Mouse (Mus musculus) erythroblast, adult 5-6 weeks (primary cell): Measurements from ENCODE around the gene Auts2. TPM values are rescaled to one million over a fixed set of nuclear protein-coding genes. Genes with fewer than 3 reads are reported as not detected.

ENCODE experiments used
- ATAC-seq: replicated peaks from 2 replicates; pipeline ENCODE4 v1.8.0; 2016; ENCODE audit warnings: moderate number of reproducible peaks, mild to moderate bottlenecking, moderate TSS enrichment, inconsistent platforms; ENCODE audit not compliant: poor library complexity, low FRiP score, severe bottlenecking
- total RNA-seq, 2 experiments: library from RNA; stranded (forward) in 1 of 2; stranded (reverse) in 1 of 2; fragments of 150-400 nt in 1 of 2; fragments of 200-764, 138-1000 nt in 1 of 2; gene quantifications; 2 replicates each; pipeline versions ENCODE4 v1.2.3 to v1.2.4; 2015 to 2017; ENCODE audit warnings: low replicate concordance in 2 of 2

Auts2 gene
- total RNA-seq, 2 experiments from 2014 or later: 0.34 to 1.2 TPM

DNA sequence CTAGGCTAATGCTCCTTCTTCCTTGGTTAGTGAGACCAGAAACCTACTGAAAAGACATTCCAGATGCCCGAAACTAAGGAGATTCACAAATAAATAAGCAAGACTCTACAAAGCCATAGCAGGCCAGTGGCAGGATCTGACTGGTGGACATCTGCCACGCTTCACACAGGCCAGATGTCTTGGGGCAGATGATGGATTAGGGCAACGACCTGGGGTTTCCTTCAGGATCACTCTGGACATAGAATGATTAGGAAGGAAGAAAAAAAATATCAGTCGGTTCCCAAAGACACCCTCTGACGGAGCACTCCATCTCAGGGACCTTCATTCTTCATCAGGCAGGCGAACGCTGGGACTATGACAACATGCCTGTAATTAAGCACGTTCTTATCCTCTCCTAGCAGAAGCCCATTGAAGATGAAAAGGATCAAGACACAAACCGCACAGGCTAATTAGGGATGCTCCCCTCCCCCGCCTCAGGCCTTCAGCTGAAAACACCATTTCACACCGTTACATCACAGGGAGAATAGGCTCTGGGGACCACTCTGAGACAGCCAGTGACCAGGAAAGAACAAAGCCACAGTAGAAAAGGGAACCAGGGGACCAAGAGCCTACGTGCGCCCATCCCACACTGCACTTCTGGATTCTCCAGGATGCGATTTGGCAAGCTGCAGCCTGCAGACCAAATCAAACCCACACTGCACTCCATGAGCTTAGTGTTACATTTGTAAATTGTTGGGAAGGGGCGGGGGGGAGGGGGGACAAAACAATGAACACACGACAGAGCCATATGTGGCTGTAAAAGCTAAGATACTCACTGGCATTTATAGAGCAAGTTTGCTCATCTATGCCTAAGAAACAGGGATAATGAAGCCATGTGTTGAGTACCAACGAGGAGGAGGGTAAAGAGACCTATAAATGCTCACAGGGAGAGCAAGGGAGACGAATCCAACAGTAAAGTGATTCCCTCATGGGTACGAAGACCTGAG is 710.0 kb downstream of the Auts2 start:
- ATAC-seq: no peak

GRCm38 (mm10) chr5:131830111-131830510 is 713.0 kb downstream of the Auts2 start:
- ATAC-seq: no peak

DNA sequence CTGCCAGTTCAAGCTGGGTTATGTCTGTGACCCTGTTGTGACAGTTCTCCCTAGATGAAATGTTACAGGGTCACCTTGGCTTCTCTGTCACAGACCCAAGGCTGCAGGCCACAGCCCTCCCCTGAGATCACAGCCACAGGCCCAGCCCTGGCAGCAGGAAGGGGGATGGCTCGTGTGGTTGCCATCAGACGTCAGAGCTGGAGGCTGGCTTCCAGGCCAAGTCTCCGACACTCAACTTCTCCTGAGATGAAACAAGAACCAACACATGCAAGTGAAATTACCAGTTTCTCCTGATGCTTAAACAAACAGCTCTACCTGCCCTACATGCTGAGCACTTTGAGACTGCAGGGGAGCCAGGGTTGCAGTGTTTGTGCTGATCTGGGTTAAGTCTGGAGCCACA is 713.9 kb downstream of the Auts2 start:
- ATAC-seq: no peak

- no peak for ATAC-seq
Measured at GRCm38 (mm10) chr5:131828607-131829006, 714.5 kb downstream of the Auts2 start.

- ATAC-seq: no peak
Measured at GRCm38 (mm10) chr5:131826362-131827261, 716.5 kb downstream of the Auts2 start.

GRCm38 (mm10) chr5:131825421-131825820 is 717.7 kb downstream of the Auts2 start:
- no peak for ATAC-seq

DNA sequence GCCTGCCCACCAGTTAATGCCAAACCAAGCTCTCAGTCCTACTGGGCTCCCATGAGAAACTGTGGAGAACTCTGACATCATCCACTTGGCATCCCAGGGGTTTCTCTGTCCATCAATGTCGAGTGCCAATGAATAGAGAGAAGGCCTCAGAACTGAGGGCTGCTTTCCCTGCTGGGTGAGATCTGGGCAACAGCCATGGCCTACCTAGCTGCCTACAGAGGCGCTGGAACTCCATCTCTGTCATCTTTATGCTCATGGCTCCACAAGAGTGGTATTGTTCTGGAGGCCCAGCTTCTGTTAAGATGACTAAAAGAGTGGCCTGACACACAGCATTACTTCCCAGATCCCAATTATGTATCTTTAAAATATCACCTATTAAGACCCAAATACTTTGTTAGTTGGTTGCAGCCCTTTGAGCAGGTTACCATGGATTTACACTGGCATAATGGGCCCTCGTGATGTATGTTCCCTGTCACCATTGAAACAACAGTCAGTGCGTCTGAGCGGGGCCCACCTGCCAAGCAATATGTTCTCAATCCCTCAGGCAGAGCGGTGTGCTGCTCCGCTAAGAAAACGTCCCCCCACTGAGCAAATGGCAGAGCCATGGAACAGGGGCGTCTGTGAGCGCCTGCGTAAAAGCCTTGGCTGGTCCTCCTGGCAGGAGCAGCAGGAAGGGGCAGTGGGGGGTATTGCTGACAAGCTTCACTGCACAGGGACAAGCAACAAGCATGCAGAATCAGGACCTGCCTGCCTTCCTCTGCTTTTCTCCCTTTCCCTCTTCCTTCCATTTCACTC is 718.8 kb downstream of the Auts2 start:
- no peak for ATAC-seq

- ATAC-seq: no peak
Measured at GRCm38 (mm10) chr5:131821461-131821860, 721.7 kb downstream of the Auts2 start.

GRCm38 (mm10) chr5:131819251-131819691 is 723.9 kb downstream of the Auts2 start:
- no peak for ATAC-seq

- ATAC-seq: no peak
Measured at GRCm38 (mm10) chr5:131815498-131815897, 727.6 kb downstream of the Auts2 start.

GRCm38 (mm10) chr5:131814503-131815003 is 728.6 kb downstream of the Auts2 start:
- ATAC-seq: no peak

GRCm38 (mm10) chr5:131813952-131814502 is 729.1 kb downstream of the Auts2 start:
- ATAC-seq: no peak

- ATAC-seq: no peak
Measured at GRCm38 (mm10) chr5:131813331-131813781, 729.8 kb downstream of the Auts2 start.

DNA sequence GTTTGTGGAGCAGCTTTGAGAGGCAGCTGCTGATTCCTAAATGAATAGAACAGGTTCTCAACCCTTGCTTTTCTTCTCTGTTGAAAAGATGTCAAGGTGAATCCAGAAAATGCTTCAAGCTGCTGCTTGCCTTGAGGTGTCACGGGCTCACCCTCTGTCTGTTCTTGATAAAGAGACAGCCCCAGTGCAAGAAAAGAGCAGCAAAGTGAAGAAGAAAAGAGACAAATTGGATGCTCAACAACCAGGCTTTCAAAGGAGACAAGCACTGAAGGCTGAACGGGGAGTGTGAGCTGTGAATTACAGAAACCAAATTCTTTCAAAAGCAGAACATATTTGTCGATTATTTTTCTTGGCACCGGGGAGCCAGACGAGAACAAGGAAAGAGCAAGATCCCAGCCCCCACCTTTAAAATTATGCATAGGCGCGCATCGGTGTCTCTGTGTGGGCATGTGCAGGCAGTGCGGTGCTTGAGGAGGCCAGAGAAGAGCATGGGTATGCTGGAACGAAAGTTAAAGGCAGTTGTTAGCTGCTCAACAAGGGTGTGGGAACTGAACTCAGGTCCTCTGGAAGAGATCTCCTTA is 730.6 kb downstream of the Auts2 start:
- no peak for ATAC-seq

GRCm38 (mm10) chr5:131806350-131806749 is 736.8 kb downstream of the Auts2 start:
- ATAC-seq: no peak

GRCm38 (mm10) chr5:131805277-131805676 is 737.9 kb downstream of the Auts2 start:
- ATAC-seq: no peak

- no peak for ATAC-seq
Measured at GRCm38 (mm10) chr5:131803609-131804008, 739.5 kb downstream of the Auts2 start.

DNA sequence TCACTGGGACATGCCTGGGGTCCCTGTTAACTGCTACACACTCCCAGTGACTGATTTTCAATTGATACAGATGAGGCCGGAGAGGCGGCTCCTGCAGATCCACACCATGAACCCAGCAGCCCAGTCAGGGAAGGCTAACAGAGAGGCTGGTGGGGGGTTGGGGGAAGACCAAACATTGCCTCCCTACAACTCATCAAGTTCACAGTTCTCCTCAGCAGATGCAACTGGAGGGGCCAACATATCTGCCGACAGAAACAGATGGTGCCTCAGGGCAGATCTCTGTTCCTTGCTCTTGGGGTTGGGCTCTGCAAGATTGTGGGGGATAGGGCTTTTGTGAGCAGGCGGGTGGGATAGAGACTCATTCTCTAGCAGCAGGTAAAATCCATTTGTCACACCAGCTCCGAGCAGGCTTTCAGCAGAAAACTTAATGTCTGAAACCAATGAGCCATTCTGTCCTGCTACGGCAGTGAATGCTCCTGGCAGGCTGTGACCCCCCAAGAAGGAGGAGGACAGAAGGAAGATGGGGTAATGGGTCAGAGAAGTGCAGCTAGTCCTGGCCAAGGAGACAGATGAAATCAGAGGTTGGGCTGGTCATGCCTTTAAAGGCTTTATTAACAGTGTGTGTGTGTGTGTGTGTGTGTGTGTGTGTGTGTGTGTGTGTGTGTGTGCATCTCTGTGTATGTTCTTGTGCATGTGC is 740.7 kb downstream of the Auts2 start:
- ATAC-seq: no peak
